Mouse (Mus musculus) liver, adult 2 months (tissue): ENCODE measurements at regions not wholly inside any gene's neighbourhood (a gene's known extent, or its start where the extent isn't known, plus 50 kb on each side); places are given as distances from the start of the nearest gene placed in this dataset.
A peak's percentile ranks its signal among the peaks of the same experiment; 100 is the strongest.

ENCODE experiments used
- DNase-seq: peaks from one replicate; pipeline ENCODE4 v3.0.0-alpha.2; 2011; ENCODE audit warnings: low read depth, low spot score; ENCODE audit errors: extremely low read depth
- H3K27ac ChIP-seq: fragments of 200-500 bp; replicated peaks from 2 replicates; pipeline ENCODE4 v1.5.1; 2012; ENCODE audit warnings: low read depth, mild to moderate bottlenecking, control low read depth, inconsistent platforms, low read length; ENCODE audit not compliant: insufficient read depth
- H3K27me3 ChIP-seq: fragments of 200-500 bp; 2 replicates; pipeline ENCODE4 v1.6.1; 2012; ENCODE audit warnings: mild to moderate bottlenecking, moderate library complexity, low read length, inconsistent platforms; ENCODE audit not compliant: control insufficient read depth, insufficient read depth
- H3K36me3 ChIP-seq: fragments of 200-500 bp; 2 replicates; pipeline ENCODE4 v1.6.1; 2012; ENCODE audit warnings: low read length, inconsistent platforms; ENCODE audit not compliant: control insufficient read depth, insufficient read depth
- H3K4me1 ChIP-seq: fragments of 200-500 bp; 2 replicates; pipeline ENCODE4 v1.6.1; 2011; ENCODE audit warnings: low read length; ENCODE audit not compliant: control insufficient read depth, insufficient read depth
- H3K4me3 ChIP-seq: fragments of 200-500 bp; 2 replicates; pipeline ENCODE4 v1.5.1; 2011; ENCODE audit warnings: low read depth, mild to moderate bottlenecking, control low read depth, low read length, moderate library complexity; ENCODE audit not compliant: insufficient read depth
- H3K79me2 ChIP-seq: fragments of 200-500 bp; 2 replicates; pipeline ENCODE4 v1.6.1; 2012; ENCODE audit warnings: inconsistent platforms, mild to moderate bottlenecking, low read length, moderate library complexity; ENCODE audit not compliant: control insufficient read depth, insufficient read depth
- H3K9ac ChIP-seq: fragments of 200-500 bp; 2 replicates; pipeline ENCODE4 v1.6.1; 2012; ENCODE audit warnings: low read depth, mild to moderate bottlenecking, control low read depth, inconsistent platforms, low read length
- CTCF ChIP-seq: fragments of 200-500 bp; IDR thresholded peaks from 2 replicates; pipeline ENCODE4 v1.5.1; 2011; ENCODE audit warnings: low read depth, low read length, control low read depth
- POLR2A ChIP-seq: fragments of 200-500 bp; IDR thresholded peaks from 2 replicates; pipeline ENCODE4 v1.6.1; 2011; ENCODE audit warnings: low read length, control low read depth; ENCODE audit not compliant: insufficient read depth; ENCODE audit errors: extremely low read depth
- WGBS: fragments of 180-500 bp; shearing (Covaris S2); methylation state at CpG from one replicate; pipeline ENCODE4 v1.1.7; 2018; 5-methylcytosine and 5-hydroxymethylcytosine counted together

DNA sequence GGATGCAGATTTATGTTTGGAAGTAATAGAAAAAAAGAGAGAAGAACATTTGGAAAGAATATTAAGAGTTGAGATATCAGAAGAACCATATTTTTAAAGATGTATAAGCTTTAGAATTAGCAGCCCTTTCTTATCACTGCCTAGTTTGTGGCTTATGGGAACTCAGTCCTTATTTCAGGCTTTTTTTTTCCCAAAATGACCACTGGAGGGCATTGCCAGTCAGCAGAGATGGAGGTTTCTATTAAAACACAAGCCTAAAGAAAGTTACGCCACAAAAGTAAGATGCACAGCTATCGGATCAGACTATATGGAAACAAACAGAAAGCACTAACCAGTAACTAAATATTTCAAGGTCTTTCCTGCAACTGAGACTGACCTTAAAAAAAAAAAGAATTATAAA, 200.8 kb downstream of the Il1rap start:
- no peaks in the 10 kb centered on the region for H3K36me3 ChIP-seq
- no peaks in the 10 kb centered on the region for H3K27me3 ChIP-seq
- H3K4me3 ChIP-seq = no peak overlapping the region
- 74% methylated on average over 2 of the region's 2 CpGs for WGBS
- no peaks in the 10 kb centered on the region for H3K79me2 ChIP-seq
- no peak overlapping the region for H3K9ac ChIP-seq
- H3K4me1 ChIP-seq = no peaks in the 10 kb centered on the region
- DNase-seq = peak; percentile 29
- no peak overlapping the region for H3K27ac ChIP-seq
- TF ChIP-seq POLR2A (no peak), CTCF (peak; percentile 43)
